Comparison of ENCODE assay signal across 8 mouse cellular contexts in genomic region chr14:24841715-24842496, GRCm38 (mm10).
DNase-seq lines count a peak whose midpoint lies in the region; ATAC-seq lines count a peak whose summit lies in the region.

No protein-coding gene starts in this region.

- no peak overlapping the region for H3K9ac ChIP-seq in embryonic facial prominence, embryonic 13.5 days
- peak overlapping the region; percentile 46 for H3K9ac ChIP-seq in midbrain, embryonic 14.5 days (replicated peaks; ENCODE audit: low read length)

- H3K36me3 ChIP-seq in embryonic facial prominence, embryonic 13.5 days = no peaks in the 10 kb centered on the region
- H3K36me3 ChIP-seq in midbrain, embryonic 14.5 days (ENCODE audit: control insufficient read depth, insufficient read depth, low read length) = no peaks in the 10 kb centered on the region

- no peak for ATAC-seq in embryonic facial prominence, embryonic 13.5 days (ENCODE audit: insufficient number of reproducible peaks, insufficient read depth, low FRiP score, low TSS enrichment, low read depth)
- peak; percentile 85 for ATAC-seq in midbrain, embryonic 14.5 days (ENCODE audit: low FRiP score, low TSS enrichment)
- no peak for ATAC-seq in monocyte, adult 5-6 weeks (replicated peaks; ENCODE audit: insufficient number of reproducible peaks, low FRiP score, low TSS enrichment, poor library complexity, severe bottlenecking)

- peak overlapping the region; percentile 40; the same call in 1 of the 2 replicates for H3K27ac ChIP-seq in embryonic facial prominence, embryonic 13.5 days
- H3K27ac ChIP-seq in midbrain, embryonic 14.5 days (replicated peaks; ENCODE audit: low read depth, low read length) = peak overlapping the region; percentile 98

- WGBS in embryonic facial prominence, embryonic 13.5 days = 24% methylated on average over 17 of the region's 17 CpGs
- WGBS in midbrain, embryonic 14.5 days = 8% methylated on average over 17 of the region's 17 CpGs

- peaks cover 33% of the 10 kb centered on the region for H3K4me1 ChIP-seq in embryonic facial prominence, embryonic 13.5 days
- peaks cover 51% of the 10 kb centered on the region for H3K4me1 ChIP-seq in midbrain, embryonic 14.5 days (ENCODE audit: control insufficient read depth, insufficient read depth, low read length)

- intact Hi-C loops in heart, postnatal 25 days (cut with DNase I) = no loop called here

- peak; percentile 34 for DNase-seq in cerebellum, adult 11-12 months
- peak; percentile 86 to 87 for DNase-seq in layer of hippocampus, adult 8-10 months (ENCODE audit: low spot score in 2 of 2)
- peak; percentile 96 for DNase-seq in midbrain, embryonic 14.5 days
- DNase-seq in spleen, adult 18-20 months = no peak
- DNase-seq in adrenal gland, postnatal 10 days = no peak
- no peak for DNase-seq in heart, postnatal 25 days (ENCODE audit: low spot score)

- no peak overlapping the region for H3K4me2 ChIP-seq in embryonic facial prominence, embryonic 13.5 days
- peak overlapping the region; percentile 35 for H3K4me2 ChIP-seq in midbrain, embryonic 14.5 days (ENCODE audit: low read length)

- H3K4me3 ChIP-seq in embryonic facial prominence, embryonic 13.5 days = no peak overlapping the region
- no peak overlapping the region for H3K4me3 ChIP-seq in midbrain, embryonic 14.5 days (replicated peaks; ENCODE audit: low read depth, low read length)

- no peaks in the 10 kb centered on the region for H3K9me3 ChIP-seq in embryonic facial prominence, embryonic 13.5 days
- no peaks in the 10 kb centered on the region for H3K9me3 ChIP-seq in midbrain, embryonic 14.5 days (ENCODE audit: control insufficient read depth, low read length)

- no peaks in the 10 kb centered on the region for H3K27me3 ChIP-seq in embryonic facial prominence, embryonic 13.5 days
- H3K27me3 ChIP-seq in midbrain, embryonic 14.5 days (ENCODE audit: control insufficient read depth, insufficient read depth, low read length) = no peaks in the 10 kb centered on the region; the same call in 1 of the 2 replicates

Comparison
In these comparisons a context has a peak if more than half of its experiments do, and no peak if none do; other contexts are left out.
1. DNase-seq: peak in cerebellum, adult 11-12 months (single experiment), layer of hippocampus, adult 8-10 months (2 of 2) and midbrain, embryonic 14.5 days (single experiment); none in spleen, adult 18-20 months (0 of 2), adrenal gland, postnatal 10 days (single experiment) and heart, postnatal 25 days (single experiment).